Mouse (Mus musculus): ENCODE results near the gene Cd68. TPM values are rescaled to one million over a fixed set of nuclear protein-coding genes. Genes with fewer than 3 reads are reported as not detected.
A peak's percentile ranks its signal among the peaks of the same experiment; 100 is the strongest.

Cd68 gene
- polyA plus RNA-seq, 1 experiment from 2014 or later = 16.3 TPM

DNA sequence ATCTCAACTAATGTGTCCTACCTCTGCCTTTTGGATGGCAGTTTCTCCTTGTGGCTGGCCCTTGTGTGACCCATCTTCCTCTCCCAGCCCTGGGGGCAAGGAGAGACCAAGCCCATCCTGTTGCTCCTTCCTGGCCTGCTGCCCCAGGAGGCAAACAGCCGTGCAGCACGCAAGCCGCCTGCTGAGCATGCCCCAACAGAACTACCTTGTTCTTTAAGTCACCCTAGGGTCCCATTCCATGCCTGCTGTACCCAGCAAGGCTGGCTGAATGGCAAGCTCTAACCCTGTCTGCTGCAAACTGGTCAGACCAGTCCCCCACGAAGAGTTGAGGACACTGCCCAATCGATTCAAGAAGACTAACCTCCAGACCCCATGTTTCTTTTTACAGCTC is 9.9 kb downstream of the Cd68 start:
- ATAC-seq (replicated peaks; ENCODE audit: low FRiP score, low TSS enrichment, low read depth) = no peak

DNA sequence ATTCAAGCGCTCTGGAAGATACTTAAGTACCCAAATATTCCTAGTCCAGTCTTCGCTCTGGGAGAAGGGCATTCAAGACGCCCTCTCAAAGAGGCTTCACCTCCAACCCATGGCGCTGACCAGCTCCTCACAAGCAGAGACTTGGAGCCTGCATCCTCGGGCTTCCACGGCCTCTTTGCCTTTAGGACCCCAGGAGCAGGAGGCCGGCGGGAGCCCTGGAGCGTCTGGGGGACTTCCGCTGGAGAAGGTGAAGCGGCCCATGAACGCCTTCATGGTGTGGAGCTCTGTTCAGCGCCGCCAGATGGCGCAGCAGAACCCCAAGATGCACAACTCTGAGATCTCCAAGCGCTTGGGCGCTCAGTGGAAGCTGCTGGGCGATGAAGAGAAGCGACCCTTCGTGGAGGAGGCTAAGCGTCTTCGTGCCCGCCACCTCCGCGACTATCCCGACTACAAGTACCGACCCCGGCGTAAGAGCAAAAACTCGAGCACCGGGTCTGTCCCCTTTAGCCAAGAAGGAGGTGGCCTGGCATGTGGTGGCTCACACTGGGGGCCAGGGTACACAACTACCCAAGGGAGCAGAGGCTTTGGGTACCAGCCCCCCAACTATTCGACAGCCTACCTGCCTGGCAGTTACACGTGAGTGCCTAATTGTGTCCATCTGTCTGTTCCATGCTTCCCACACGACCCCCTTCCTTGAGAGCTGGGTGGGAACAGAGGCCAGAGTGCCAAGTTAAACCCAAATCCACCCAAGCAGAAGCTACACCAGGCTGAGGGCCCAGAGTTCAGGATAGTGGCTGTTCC is 10.5 kb downstream of the Cd68 start, which contains the start of gene Sox15:
Sox15 (plus strand) TSS at position 51 of the 801 bp plus-strand sequence.
- peaks cover 6% of the 10 kb centered on the region; the same call in 1 of the 2 replicates for H3K4me1 ChIP-seq (replicated peaks; ENCODE audit: control insufficient read depth, insufficient read depth, low read length)
- 24% methylated on average over 34 of the region's 34 CpGs for WGBS
- H3K27ac ChIP-seq (ENCODE audit: low read depth) = peak within 1 kb of the TSS; percentile 22; the same call in 1 of the 2 replicates
- no peak within 1 kb of the TSS for H3K4me3 ChIP-seq (ENCODE audit: low read depth, low read length)
- no peaks in the 10 kb centered on the region for H3K9me3 ChIP-seq (ENCODE audit: control insufficient read depth, low read length)
- DNase-seq (ENCODE audit: low spot score) = peak; percentile 86
- peak; percentile 71 for ATAC-seq (replicated peaks; ENCODE audit: low FRiP score, low TSS enrichment, low read depth)
- no peaks in the 10 kb centered on the region for H3K27me3 ChIP-seq (replicated peaks; ENCODE audit: control insufficient read depth, insufficient read depth, low read length)
- H3K9ac ChIP-seq (ENCODE audit: low read length) = no peak within 1 kb of the TSS
- peaks cover 83% of the 10 kb centered on the region for H3K36me3 ChIP-seq (ENCODE audit: control insufficient read depth, insufficient read depth, low read length)
- H3K4me2 ChIP-seq (ENCODE audit: low read length) = no peak within 1 kb of the TSS

More for the DNA sequence above, 9.9 kb downstream of the Cd68 start:
- Histone ChIP-seq H3K4me2 (ENCODE audit: low read length) (no peak overlapping the region), H3K36me3 (ENCODE audit: control insufficient read depth, insufficient read depth, low read length) (peaks cover 77% of the 10 kb centered on the region), H3K27me3 (replicated peaks; ENCODE audit: control insufficient read depth, insufficient read depth, low read length) (no peaks in the 10 kb centered on the region), H3K9ac (ENCODE audit: low read length) (no peak overlapping the region), H3K9me3 (ENCODE audit: control insufficient read depth, low read length) (no peaks in the 10 kb centered on the region), H3K27ac (ENCODE audit: low read depth) (no peak overlapping the region), H3K4me1 (replicated peaks; ENCODE audit: control insufficient read depth, insufficient read depth, low read length) (peaks cover 6% of the 10 kb centered on the region; the same call in 1 of the 2 replicates), H3K4me3 (ENCODE audit: low read depth, low read length) (no peak overlapping the region)
- no peak for DNase-seq (ENCODE audit: low spot score)
- 79% methylated on average over 5 of the region's 5 CpGs for WGBS

DNA sequence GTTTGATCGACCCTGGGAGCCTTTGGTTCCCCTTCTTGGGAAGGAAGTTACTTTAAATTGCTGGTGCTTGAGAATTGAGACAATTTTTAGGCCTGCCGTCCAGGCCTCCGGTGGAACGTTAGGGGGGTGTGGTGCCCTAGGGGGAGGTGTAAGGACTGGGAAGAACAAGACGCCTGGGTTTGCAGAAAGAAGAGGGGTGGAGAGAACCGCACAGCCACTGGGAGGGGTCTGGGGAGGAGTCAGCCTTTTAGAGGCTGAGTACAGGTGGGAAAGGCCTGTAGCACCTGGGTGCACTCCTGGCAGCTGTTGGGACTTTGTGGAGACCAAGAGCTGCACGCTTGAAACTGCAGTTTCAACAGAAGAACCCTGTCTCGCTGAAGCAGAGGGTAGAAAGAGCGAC is 11.2 kb downstream of the Cd68 start:
- no peak overlapping the region for H3K4me3 ChIP-seq (ENCODE audit: low read depth, low read length)
- ATAC-seq (replicated peaks; ENCODE audit: low FRiP score, low TSS enrichment, low read depth) (no peak), DNase-seq (ENCODE audit: low spot score) (peak; percentile 57)
- H3K9ac ChIP-seq (ENCODE audit: low read length) = no peak overlapping the region
- no peak overlapping the region for H3K4me2 ChIP-seq (ENCODE audit: low read length)
- H3K27ac ChIP-seq (ENCODE audit: low read depth) = peak overlapping the region; percentile 22; the same call in 1 of the 2 replicates
- H3K4me1 ChIP-seq (replicated peaks; ENCODE audit: control insufficient read depth, insufficient read depth, low read length) = peaks cover 6% of the 10 kb centered on the region; the same call in 1 of the 2 replicates
- H3K9me3 ChIP-seq (ENCODE audit: control insufficient read depth, low read length) = no peaks in the 10 kb centered on the region
- no peaks in the 10 kb centered on the region for H3K27me3 ChIP-seq (replicated peaks; ENCODE audit: control insufficient read depth, insufficient read depth, low read length)
- peaks cover 84% of the 10 kb centered on the region for H3K36me3 ChIP-seq (ENCODE audit: control insufficient read depth, insufficient read depth, low read length)
- 39% methylated on average over 9 of the region's 9 CpGs for WGBS

- no peak for ATAC-seq (replicated peaks; ENCODE audit: low FRiP score, low TSS enrichment, low read depth)
- Histone ChIP-seq H3K27me3 (replicated peaks; ENCODE audit: control insufficient read depth, insufficient read depth, low read length) (no peaks in the 10 kb centered on the region), H3K9ac (ENCODE audit: low read length) (no peak overlapping the region), H3K4me1 (replicated peaks; ENCODE audit: control insufficient read depth, insufficient read depth, low read length) (peaks cover 6% of the 10 kb centered on the region; the same call in 1 of the 2 replicates), H3K36me3 (ENCODE audit: control insufficient read depth, insufficient read depth, low read length) (peaks cover 84% of the 10 kb centered on the region), H3K4me3 (ENCODE audit: low read depth, low read length) (no peak overlapping the region), H3K9me3 (ENCODE audit: control insufficient read depth, low read length) (no peaks in the 10 kb centered on the region), H3K27ac (ENCODE audit: low read depth) (no peak overlapping the region), H3K4me2 (ENCODE audit: low read length) (no peak overlapping the region)
- WGBS = 69% methylated on average over 5 of the region's 5 CpGs
- DNase-seq (ENCODE audit: low spot score) = no peak
Observed at GRCm38 (mm10) chr11:69653399-69653798, 12.6 kb downstream of the Cd68 start.

DNA sequence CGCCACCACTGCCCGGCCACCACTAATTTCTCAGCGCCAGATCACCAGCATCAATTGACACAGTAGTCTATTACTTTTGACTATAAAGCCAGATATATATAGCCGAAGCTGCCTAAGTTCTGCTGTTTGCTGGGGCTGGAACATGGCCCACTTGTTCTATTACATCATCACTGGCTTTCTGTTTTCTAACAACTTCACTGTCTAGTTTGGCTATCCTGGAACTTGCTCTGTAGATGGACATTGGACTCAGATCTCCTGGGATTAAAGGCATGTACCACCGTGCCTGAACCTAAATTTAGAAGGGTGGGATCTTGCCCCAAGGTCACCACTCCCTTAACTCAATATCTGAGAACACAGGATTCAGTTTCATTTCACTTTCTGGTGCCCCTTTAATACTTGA is 20.1 kb downstream of the Cd68 start:
- WGBS = 89% methylated on average over 5 of the region's 5 CpGs
- Histone ChIP-seq H3K4me1 (replicated peaks; ENCODE audit: control insufficient read depth, insufficient read depth, low read length) (no peaks in the 10 kb centered on the region), H3K27ac (ENCODE audit: low read depth) (no peak overlapping the region), H3K4me2 (ENCODE audit: low read length) (no peak overlapping the region), H3K27me3 (replicated peaks; ENCODE audit: control insufficient read depth, insufficient read depth, low read length) (no peaks in the 10 kb centered on the region), H3K36me3 (ENCODE audit: control insufficient read depth, insufficient read depth, low read length) (peaks cover 96% of the 10 kb centered on the region), H3K9ac (ENCODE audit: low read length) (no peak overlapping the region), H3K9me3 (ENCODE audit: control insufficient read depth, low read length) (no peaks in the 10 kb centered on the region), H3K4me3 (ENCODE audit: low read depth, low read length) (no peak overlapping the region)
- ATAC-seq (replicated peaks; ENCODE audit: low FRiP score, low TSS enrichment, low read depth) = no peak
- DNase-seq (ENCODE audit: low spot score) = no peak

- Histone ChIP-seq H3K36me3 (ENCODE audit: control insufficient read depth, insufficient read depth, low read length) (peaks cover 25% of the 10 kb centered on the region), H3K4me2 (ENCODE audit: low read length) (peak overlapping the region; percentile 84), H3K9me3 (ENCODE audit: control insufficient read depth, low read length) (no peaks in the 10 kb centered on the region), H3K27ac (ENCODE audit: low read depth) (no peak overlapping the region), H3K4me1 (replicated peaks; ENCODE audit: control insufficient read depth, insufficient read depth, low read length) (peaks cover 24% of the 10 kb centered on the region), H3K4me3 (ENCODE audit: low read depth, low read length) (no peak overlapping the region), H3K9ac (ENCODE audit: low read length) (no peak overlapping the region), H3K27me3 (replicated peaks; ENCODE audit: control insufficient read depth, insufficient read depth, low read length) (no peaks in the 10 kb centered on the region)
- no peak for DNase-seq (ENCODE audit: low spot score)
- WGBS = 77% methylated on average over 3 of the region's 3 CpGs
- ATAC-seq (replicated peaks; ENCODE audit: low FRiP score, low TSS enrichment, low read depth) = no peak
Observed at GRCm38 (mm10) chr11:69635471-69635870, 30.5 kb downstream of the Cd68 start.

DNA sequence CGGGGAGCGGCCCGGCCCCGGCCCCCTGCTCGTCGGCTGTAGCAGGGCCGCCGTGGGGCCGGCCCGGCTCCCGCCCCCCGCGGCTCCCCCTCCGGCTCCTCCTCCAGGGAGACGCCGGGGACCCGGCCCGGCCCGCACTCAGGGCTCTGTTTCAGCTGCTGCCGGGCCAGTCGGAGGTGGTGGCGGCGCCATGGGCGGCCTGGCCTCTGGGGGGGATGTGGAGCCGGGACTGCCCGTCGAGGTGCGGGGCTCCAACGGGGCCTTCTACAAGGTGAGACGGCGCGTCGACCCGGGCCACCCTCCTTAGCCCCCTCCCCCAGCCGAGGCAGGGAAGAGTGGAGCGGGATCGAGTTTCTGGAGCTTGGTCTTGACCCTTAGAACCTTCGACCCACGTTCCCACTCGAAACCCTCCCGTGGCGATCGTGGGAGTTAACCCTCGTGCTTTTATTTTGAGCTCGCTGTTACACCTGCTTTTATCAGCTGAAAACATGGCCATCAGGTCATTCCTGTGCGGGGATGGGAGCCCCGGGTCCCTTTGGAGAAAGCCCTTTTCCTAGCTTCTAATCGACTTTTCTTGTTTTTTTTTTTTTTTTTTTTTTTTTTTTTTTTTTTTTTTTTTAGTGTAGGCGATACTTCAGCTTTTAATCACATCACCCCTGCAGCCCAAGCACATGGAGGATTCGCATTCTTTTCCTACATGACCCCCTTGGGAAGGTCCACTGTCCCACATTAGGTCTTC is 32.7 kb downstream of the Cd68 start:
- H3K9ac ChIP-seq (ENCODE audit: low read length) = peak overlapping the region; percentile 94
- H3K9me3 ChIP-seq (ENCODE audit: control insufficient read depth, low read length) = no peaks in the 10 kb centered on the region
- peak overlapping the region; percentile 93 for H3K27ac ChIP-seq (ENCODE audit: low read depth)
- no peaks in the 10 kb centered on the region for H3K27me3 ChIP-seq (replicated peaks; ENCODE audit: control insufficient read depth, insufficient read depth, low read length)
- H3K4me1 ChIP-seq (replicated peaks; ENCODE audit: control insufficient read depth, insufficient read depth, low read length) = peaks cover 24% of the 10 kb centered on the region
- WGBS = 0% methylated on average over 38 of the region's 50 CpGs
- DNase-seq (ENCODE audit: low spot score) = no peak
- ATAC-seq (replicated peaks; ENCODE audit: low FRiP score, low TSS enrichment, low read depth) = peak; percentile 77
- peak overlapping the region; percentile 84 for H3K4me2 ChIP-seq (ENCODE audit: low read length)
- H3K4me3 ChIP-seq (ENCODE audit: low read depth, low read length) = peak overlapping the region; percentile 88
- H3K36me3 ChIP-seq (ENCODE audit: control insufficient read depth, insufficient read depth, low read length) = peaks cover 7% of the 10 kb centered on the region; the same call in 1 of the 2 replicates

DNA sequence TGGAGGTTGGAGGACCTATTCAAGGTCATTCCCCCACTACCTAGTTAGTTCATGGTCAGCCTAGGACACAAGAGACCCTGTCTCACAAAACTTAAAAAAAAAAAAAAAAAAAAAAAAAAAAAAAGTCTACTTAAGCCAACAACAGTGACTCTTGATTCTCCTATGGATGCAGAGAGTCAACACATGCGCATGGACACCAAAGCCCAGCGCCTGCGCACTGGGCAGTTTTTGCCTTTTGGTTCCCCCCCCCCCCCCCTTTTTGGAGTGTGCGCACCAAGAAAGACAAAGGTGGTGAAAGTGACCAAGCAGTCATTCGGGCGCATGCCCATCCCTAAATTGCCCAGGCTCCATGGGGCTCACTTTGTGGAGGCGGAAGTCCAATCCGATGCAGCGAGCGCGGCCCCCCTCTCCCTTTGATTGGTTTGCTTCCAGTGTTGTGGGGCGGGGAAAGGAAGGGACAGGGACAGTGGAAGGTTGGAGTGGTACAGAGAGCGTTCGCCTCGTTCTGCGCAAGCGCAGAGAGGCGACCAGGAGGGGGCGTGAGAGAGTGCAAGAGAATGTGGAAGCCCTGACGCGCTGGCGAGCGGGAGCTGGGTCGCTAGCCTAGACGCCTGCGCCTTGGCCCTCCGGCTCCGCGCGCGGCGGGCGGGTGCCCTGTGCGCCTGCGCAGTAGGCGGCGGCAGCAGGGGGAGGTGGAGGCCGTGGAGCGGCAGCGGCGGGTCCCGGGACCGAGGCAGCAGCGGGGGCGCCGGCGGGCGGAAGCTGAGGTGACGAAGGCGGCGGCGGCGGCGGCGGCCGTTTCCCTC is 33.5 kb downstream of the Cd68 start, which contains the start of gene Fxr2:
Fxr2 (plus strand) TSS at position 707 of the 806 bp plus-strand sequence.
- DNase-seq (ENCODE audit: low spot score) (peak; percentile 100), ATAC-seq (replicated peaks; ENCODE audit: low FRiP score, low TSS enrichment, low read depth) (peak; percentile 97)
- Histone ChIP-seq H3K36me3 (ENCODE audit: control insufficient read depth, insufficient read depth, low read length) (peaks cover 3% of the 10 kb centered on the region; the same call in 1 of the 2 replicates), H3K27ac (ENCODE audit: low read depth) (peak within 1 kb of the TSS; percentile 93), H3K9ac (ENCODE audit: low read length) (peak within 1 kb of the TSS; percentile 94), H3K27me3 (replicated peaks; ENCODE audit: control insufficient read depth, insufficient read depth, low read length) (no peaks in the 10 kb centered on the region), H3K4me2 (ENCODE audit: low read length) (peak within 1 kb of the TSS; percentile 84), H3K4me3 (ENCODE audit: low read depth, low read length) (peak within 1 kb of the TSS; percentile 88), H3K4me1 (replicated peaks; ENCODE audit: control insufficient read depth, insufficient read depth, low read length) (peaks cover 24% of the 10 kb centered on the region), H3K9me3 (ENCODE audit: control insufficient read depth, low read length) (no peaks in the 10 kb centered on the region)
- under 1% methylated on average over 52 of the region's 56 CpGs for WGBS

Data from intestine, embryonic 14.5 days (tissue).